ENCODE assay signal across 9 mouse cellular contexts in the genomic region with DNA sequence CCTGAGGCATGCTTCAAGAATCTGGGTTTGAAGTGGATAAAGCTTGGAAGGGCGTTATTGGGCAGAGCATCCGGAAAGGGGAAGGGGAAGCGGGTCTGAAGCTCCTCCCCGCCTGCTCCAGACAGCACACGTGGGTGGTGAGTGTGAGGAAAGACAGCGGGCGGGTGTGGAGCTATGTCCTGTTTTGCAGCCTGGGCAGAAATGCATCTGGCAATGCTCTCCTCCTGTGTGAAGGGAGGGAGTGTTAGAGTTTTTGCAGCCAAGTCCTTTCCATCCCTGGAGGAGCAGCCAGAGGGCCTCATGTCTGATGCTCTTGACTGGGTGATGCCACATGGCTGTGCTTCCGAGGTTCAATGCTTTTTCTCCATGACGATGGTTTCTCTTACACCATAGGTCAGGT.
DNase-seq lines count a peak whose midpoint lies in the region; ATAC-seq and TF ChIP-seq lines count a peak whose summit lies in the region.
"Had no signal": no experiment of that assay in that cellular context is flagged by ENCODE, and none has a peak within 500 bp of the region (broad histone marks: within the 10 kb centered on the region; RNA-seq: fewer than 3 reads in every experiment).

No protein-coding gene starts in this region.

- 0 out of 2 replicates have a peak, but pooled peaks have one; percentile 29 for ATAC-seq in embryonic facial prominence, embryonic 15.5 days (ENCODE audit: insufficient number of reproducible peaks, low FRiP score, low TSS enrichment, low read depth)
- ATAC-seq in hindbrain, postnatal 0 days = no peak; the same call in 1 of the 2 replicates

- no peak overlapping the region for H3K9ac ChIP-seq in embryonic facial prominence, embryonic 15.5 days
- H3K9ac ChIP-seq in hindbrain, postnatal 0 days (replicated peaks; ENCODE audit: low read length) = no peak overlapping the region
- H3K9ac ChIP-seq: hindbrain, embryonic 15.5 days had no signal

- DNase-seq in layer of hippocampus, adult 2 months (ENCODE audit: low spot score in 2 of 2) = peak in 1 of 2 experiments; percentile 23
- DNase-seq in layer of hippocampus, postnatal 25 days (ENCODE audit: extremely low spot score in 1 of 2, low spot score in 1 of 2) = no peak
- peak; percentile 65 for DNase-seq in heart, postnatal 25 days (ENCODE audit: low spot score)
- peak; percentile 55 for DNase-seq in lung, postnatal 14 days
- DNase-seq in yolk sac, embryonic 10.5 days (ENCODE audit: low spot score) = peak; percentile 17
- no peak for DNase-seq in layer of hippocampus, adult 9-10 months (ENCODE audit: low spot score)
- no peak for DNase-seq in hindbrain, postnatal 0 days (ENCODE audit: low spot score)

- intact Hi-C loops in heart, postnatal 25 days (cut with DNase I) = no loop called here

- no peak overlapping the region for H3K4me3 ChIP-seq in layer of hippocampus, adult 2 months
- no peak overlapping the region for H3K4me3 ChIP-seq in embryonic facial prominence, embryonic 15.5 days (replicated peaks)
- H3K4me3 ChIP-seq in hindbrain, postnatal 0 days (ENCODE audit: low read length) = no peak overlapping the region
- H3K4me3 ChIP-seq: hindbrain, embryonic 15.5 days had no signal

- H3K9me3 ChIP-seq in embryonic facial prominence, embryonic 15.5 days (replicated peaks) = no peaks in the 10 kb centered on the region
- no peaks in the 10 kb centered on the region for H3K9me3 ChIP-seq in hindbrain, postnatal 0 days (ENCODE audit: low read length)
- H3K9me3 ChIP-seq: hindbrain, embryonic 15.5 days had no signal

- TF ChIP-seq CTCF in layer of hippocampus, adult 2 months (conservative IDR thresholded peaks at IDR 0.05) = 0 out of 2 replicates have a peak, but pooled peaks have one; percentile 6
- TF ChIP-seq CTCF in hindbrain, postnatal 0 days (IDR thresholded peaks at IDR 0.05; ENCODE audit: low read depth) = no peak

- no peaks in the 10 kb centered on the region for H3K36me3 ChIP-seq in embryonic facial prominence, embryonic 15.5 days
- no peaks in the 10 kb centered on the region for H3K36me3 ChIP-seq in hindbrain, postnatal 0 days (ENCODE audit: insufficient read depth, low read length)
- H3K36me3 ChIP-seq: hindbrain, embryonic 15.5 days had no signal

- no peaks in the 10 kb centered on the region for H3K4me1 ChIP-seq in embryonic facial prominence, embryonic 15.5 days
- no peaks in the 10 kb centered on the region for H3K4me1 ChIP-seq in hindbrain, postnatal 0 days (ENCODE audit: insufficient read depth, low read length)
- H3K4me1 ChIP-seq: hindbrain, embryonic 15.5 days had no signal

- 44% methylated on average over 9 of the region's 9 CpGs for WGBS in embryonic facial prominence, embryonic 15.5 days
- 62% methylated on average over 9 of the region's 9 CpGs for WGBS in hindbrain, postnatal 0 days

- H3K4me2 ChIP-seq in embryonic facial prominence, embryonic 15.5 days (replicated peaks) = no peak overlapping the region
- H3K4me2 ChIP-seq in hindbrain, postnatal 0 days (ENCODE audit: low read depth, low read length) = no peak overlapping the region
- H3K4me2 ChIP-seq: hindbrain, embryonic 15.5 days had no signal

- no peak overlapping the region for H3K27ac ChIP-seq in layer of hippocampus, adult 2 months
- no peak overlapping the region for H3K27ac ChIP-seq in embryonic facial prominence, embryonic 15.5 days (replicated peaks)
- no peak overlapping the region for H3K27ac ChIP-seq in hindbrain, postnatal 0 days
- H3K27ac ChIP-seq: hindbrain, embryonic 15.5 days had no signal

- H3K27me3 ChIP-seq in embryonic facial prominence, embryonic 15.5 days = no peaks in the 10 kb centered on the region
- no peaks in the 10 kb centered on the region for H3K27me3 ChIP-seq in hindbrain, postnatal 0 days (ENCODE audit: insufficient read depth, low read length)
- H3K27me3 ChIP-seq: hindbrain, embryonic 15.5 days had no signal

Comparison
In these comparisons a context has a peak if more than half of its experiments do, and no peak if none do; other contexts are left out.
1. DNase-seq: peak in heart, postnatal 25 days (single experiment), lung, postnatal 14 days (single experiment) and yolk sac, embryonic 10.5 days (single experiment); none in layer of hippocampus, postnatal 25 days (0 of 2), layer of hippocampus, adult 9-10 months (single experiment) and hindbrain, postnatal 0 days (single experiment).